Mouse (Mus musculus) T-helper 2 cell (primary cell): ENCODE results near the gene Fam69b.

Source experiments
- in situ Hi-C: fragments of 300-600 bp; cut with MboI, MseI; formaldehyde crosslinking; loops from one replicate; pipeline ENCODE4 v1.15.1; 2025; ENCODE audit warnings: high pct_unique_total_duplicates

Gene Fam69b

GRCm38 (mm10) chr2:26625419-26625818 is 2.8 kb upstream of the Fam69b start:
- in situ Hi-C loops = no loop called here

DNA sequence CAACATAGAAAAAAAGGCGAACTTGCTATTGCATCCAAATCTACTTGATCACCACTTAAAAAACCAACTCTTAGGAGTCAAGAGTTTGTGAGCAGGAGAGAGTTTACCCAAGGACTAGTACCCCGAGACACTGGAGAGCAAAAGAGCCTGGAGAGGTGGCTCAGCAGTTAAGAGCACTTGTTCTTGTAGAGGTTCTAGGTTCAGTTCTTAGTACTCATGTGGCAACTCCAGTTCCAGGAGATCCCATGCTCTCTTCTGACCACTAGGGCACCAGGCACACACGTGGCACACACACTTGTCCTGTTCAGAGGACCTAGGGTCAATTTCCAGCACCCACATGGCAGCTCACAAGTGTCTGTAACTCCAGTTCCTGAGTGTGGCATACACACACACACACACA is 2.2 kb upstream of the Fam69b start:
- in situ Hi-C loops = no loop called here

DNA sequence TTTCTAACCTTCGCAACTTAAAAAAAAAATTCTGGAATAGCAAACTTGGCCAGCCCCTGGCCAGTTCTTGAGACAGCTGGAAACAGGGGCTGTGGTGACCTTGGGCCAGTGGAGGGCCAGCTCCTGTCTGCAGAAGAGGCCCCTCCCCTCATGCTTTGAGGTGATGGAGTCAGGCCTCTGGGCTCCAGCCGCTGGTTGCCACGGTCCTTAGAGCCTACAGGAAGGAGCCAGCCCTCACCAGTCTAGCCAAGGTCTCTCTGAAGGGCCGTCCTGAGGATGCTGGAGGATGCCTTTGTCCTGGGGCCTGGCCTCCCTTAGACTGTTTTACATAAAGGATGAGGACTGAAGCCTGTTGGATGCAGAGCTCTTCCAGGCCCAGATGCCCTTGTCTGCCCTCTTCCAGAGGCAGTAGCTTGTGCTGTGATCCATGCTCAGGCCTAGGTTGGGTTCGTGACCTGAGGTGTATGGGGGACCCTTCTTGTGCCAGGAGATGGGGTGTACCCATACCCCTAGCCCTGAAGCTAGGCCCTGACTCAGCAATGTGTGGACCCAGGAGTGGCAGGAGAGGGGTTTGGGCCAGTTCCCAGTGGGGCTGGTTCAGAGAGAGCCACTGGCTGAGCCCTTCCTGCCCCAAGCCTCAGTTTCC is 658 bp downstream of the Fam69b start:
- in situ Hi-C loops = no loop called here

- in situ Hi-C loops = no loop called here
These were observed 4.5 kb downstream of the Fam69b start for GRCm38 (mm10) chr2:26632541-26633395.

GRCm38 (mm10) chr2:26633953-26634530 is 5.8 kb downstream of the Fam69b start:
- in situ Hi-C loops = no loop called here

- in situ Hi-C loops = no loop called here
These were observed 6.6 kb downstream of the Fam69b start for GRCm38 (mm10) chr2:26634629-26635488.

DNA sequence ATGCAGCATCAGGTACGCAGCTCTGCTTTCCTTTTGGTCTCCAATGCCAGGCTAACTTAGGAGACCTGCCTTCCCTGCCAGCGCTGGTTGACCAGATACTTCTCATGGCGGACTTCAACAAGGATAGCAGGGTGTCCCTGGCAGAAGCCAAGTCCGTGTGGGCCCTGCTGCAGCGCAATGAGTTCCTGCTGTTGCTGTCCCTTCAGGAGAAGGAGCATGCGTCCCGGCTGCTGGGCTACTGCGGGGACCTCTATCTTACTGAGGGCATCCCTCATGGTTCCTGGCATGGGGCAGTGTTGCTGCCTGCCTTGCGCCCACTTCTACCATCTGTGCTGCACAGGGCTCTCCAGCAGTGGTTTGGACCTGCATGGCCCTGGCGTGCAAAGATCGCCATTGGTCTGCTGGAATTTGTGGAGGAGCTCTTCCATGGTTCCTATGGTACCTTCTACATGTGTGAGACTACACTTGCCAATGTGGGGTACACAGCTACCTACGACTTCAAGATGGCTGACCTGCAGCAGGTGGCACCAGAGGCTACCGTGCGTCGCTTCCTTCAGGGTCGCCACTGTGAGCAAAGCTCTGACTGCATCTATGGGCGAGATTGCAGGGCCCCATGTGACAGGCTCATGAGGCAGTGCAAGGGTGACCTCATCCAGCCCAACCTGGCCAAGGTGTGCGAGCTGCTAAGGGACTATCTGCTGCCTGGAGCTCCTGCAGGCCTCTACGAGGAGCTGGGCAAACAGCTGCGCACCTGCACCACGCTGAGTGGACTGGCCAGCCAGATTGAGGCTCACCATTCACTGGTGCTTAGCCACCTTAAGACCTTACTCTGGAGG is 7.5 kb downstream of the Fam69b start:
- in situ Hi-C loops = no loop called here

GRCm38 (mm10) chr2:26636325-26636635 is 8.0 kb downstream of the Fam69b start:
- in situ Hi-C loops = no loop called here

GRCm38 (mm10) chr2:26637316-26637932 is 9.2 kb downstream of the Fam69b start:
- in situ Hi-C loops = no loop called here

DNA sequence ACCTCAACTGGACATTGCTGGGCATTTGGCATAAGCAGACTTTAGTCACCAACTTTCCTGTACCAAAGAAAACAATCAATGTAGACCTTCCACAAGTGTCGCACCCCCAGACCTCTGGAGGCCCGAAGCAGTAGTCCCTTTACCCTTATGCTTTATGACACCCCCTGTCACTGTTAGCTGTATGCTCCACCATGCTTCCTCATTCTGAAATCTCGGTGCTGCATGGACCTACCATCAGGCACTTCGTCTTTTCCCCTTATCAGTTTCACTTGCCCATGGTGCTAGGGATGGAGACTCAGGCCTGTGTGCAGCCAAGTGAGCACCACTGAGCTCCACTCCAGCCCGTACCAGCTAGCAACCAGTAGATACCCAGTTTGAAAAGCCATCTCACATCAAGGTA is 9.8 kb downstream of the Fam69b start:
- in situ Hi-C loops = no loop called here

DNA sequence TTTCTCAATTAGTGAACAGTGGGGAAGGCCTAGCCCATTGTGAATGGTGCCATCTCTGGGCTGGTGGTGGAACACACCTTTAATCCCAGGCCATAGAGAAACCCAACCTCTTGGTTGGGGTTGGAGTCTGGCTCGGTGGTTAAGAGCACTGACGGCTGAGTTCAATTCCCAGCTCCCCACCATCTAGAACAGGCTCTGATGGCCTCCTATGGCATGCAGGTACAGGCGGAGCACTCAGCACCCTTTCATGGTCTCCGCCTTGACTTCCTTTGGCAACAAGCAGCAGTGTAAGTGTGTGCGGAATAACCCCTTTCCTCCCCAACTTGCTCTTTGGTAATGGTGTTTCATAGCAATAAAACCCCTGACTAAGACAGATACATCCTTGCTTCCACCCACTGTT is 10.3 kb downstream of the Fam69b start:
- in situ Hi-C loops = no loop called here

- in situ Hi-C loops = no loop called here
These were observed 10.8 kb downstream of the Fam69b start for GRCm38 (mm10) chr2:26639083-26639482.

DNA sequence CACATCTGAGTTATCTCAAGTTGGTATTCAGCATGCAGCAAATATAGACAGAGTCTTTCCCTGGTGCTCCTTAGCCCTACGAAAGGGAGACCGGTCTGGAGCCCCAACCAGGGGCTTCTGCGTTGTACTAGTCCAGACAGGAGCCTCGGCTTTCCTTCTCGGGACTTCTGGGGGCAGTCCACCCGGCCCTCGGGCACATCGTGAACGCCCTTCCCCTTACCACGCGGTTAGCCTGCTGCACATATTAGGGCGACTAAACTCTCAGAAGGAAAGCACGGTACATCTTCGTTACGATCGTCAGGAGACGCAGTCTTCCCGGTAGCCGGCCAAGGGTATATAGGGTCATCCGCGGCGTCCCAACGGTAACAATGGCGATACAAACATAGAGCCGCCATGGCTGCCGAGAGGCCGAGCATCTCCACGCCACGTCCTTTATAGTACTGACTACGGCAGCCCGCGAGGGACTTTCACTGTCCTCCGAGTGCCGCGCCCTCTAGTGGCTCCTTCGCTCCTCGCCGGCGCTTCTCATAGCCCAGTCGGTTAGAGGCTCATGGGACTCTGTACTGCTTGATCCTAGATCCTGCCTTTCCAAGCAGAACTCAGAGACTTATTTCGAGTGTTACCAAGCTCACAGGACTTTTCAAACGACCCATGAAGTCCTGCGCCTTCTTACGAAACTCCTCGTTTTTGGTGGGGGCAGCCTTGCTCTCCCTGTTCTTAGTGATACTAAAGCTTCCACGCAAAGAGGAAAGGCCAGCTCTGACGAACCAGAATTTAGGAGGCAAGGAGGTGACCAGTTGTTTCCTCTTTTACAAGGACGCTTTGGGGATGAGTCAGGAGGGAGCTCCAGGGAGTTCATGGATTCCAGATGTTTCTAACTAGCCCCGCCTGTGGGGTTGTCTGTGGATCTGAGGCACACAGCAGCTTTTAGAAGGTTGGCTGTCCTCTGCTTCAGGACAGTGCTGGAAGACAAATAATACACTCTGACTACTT is 11.9 kb downstream of the Fam69b start:
- in situ Hi-C loops = no loop called here

- in situ Hi-C loops = no loop called here
These were observed 12.9 kb downstream of the Fam69b start for GRCm38 (mm10) chr2:26641006-26641647.

DNA sequence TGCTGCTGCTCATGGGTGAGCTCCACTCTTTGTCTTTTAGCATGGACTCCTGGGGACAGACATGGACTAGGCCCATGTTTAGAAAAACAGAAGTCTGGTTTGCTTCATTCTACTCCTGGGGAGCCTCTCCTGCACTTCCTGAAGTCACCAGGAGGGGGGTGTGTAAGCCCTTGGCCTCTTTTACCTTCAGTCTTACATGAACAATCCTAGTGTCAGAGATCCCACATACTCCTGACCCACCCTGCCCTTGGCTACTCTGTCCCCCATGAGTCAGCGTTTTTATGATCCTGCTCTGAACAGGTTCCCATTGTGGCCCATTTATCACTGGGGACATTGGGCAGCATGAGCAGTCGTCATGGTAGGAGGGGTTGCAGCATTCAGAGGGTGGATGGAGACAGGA is 15.7 kb downstream of the Fam69b start:
- in situ Hi-C loops = no loop called here

DNA sequence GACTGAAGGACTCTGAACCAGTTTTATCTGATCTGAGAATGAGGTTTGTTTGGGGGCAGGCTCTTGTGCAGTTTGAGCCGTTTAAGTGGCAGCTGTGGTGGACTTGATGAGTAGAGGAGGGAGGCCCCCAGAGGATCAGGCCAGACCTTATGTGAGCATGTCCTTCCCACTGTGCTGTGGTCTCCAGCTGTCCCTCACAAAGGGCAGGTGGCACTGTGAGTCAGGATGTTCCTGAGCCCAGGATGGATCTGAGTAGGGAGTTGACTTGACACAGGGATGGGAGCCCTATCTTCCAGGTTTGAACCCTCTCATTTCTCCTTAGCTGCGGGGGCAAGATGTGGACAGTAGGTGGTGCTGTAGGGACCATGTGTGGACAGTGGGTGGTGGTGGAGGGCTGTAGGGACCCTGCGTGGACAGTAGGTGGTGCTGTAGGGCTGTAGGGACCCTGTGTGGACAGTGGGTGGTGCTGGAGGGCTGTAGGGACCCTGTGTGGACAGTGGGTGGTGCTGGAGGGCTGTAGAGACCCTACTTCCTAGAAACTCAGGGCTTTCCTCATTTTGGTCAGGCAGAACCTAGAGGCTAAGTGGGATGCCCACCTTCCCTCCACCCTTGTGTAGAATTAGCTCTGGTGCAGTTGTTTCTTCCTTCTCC is 18.5 kb downstream of the Fam69b start:
- in situ Hi-C loops = loop anchor here (5.0 kb wide), 2 partner anchors 256 to 391 kb away; partner anchors contain the start of gene Surf6

GRCm38 (mm10) chr2:26654687-26655086 is 26.4 kb downstream of the Fam69b start:
- in situ Hi-C loops = no loop called here

DNA sequence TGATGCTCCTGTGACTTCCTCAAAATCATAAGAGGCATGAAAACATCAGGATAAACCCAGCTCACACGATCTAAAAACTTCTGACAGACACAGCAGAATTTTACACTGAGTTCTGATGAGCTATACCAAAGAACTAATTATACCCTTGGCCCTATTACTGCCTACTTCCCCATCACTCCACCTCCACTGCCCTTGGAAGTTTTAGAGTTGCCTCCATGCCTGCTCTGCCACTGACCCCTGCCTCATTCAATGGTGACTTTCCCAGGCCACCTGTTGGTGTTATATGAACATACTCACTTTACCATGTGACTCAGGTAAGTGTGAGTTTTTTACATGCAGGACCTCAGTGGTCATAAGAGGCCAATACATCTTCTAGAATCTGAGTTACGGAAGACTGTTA is 29.2 kb downstream of the Fam69b start:
- in situ Hi-C loops = no loop called here
